Mouse (Mus musculus) cerebellum, adult 2 months (tissue): ENCODE results near the gene F10.

ENCODE experiments used
- CTCF ChIP-seq: fragments of 200-500 bp; IDR thresholded peaks from 2 replicates; pipeline ENCODE4 v1.5.1; 2011; ENCODE audit warnings: low read depth, mild to moderate bottlenecking, control low read depth, low read length, moderate library complexity, borderline replicate concordance; ENCODE audit not compliant: insufficient read depth
- POLR2A ChIP-seq: fragments of 200-500 bp; IDR thresholded peaks from 2 replicates; pipeline ENCODE4 v1.6.1; 2011; ENCODE audit warnings: low read length, control low read depth, borderline replicate concordance; ENCODE audit not compliant: insufficient read depth

DNA sequence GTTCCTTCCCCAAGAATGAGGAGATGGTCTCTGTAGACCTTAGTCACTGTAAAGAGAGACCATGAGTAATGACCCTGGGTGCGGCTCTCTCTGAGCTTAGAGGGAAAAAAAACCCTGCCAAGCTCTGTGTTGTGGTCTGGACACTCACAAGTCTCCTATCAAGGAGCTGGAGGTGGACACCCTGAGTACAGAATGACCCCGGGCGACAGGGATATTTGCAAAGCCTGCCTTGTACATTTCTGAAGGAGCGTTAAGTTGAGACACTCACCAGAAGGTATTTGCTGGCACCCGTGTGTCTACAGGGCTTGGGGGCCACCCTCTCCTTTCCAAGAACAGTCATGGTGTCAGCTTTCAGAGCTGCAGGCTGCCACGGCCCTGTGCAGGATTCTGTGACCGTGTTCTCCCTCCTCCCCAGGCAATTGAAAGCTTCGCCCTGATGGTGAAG lies 40.3 kb upstream of the F10 start:
- TF ChIP-seq CTCF (no peak), POLR2A (no peak)
